Mouse (Mus musculus) lung, postnatal 4 days (tissue): ENCODE data around the gene Grcc10.

ENCODE experiments used
- DNase-seq, 2 experiments: peaks; one replicate each; pipeline ENCODE4 v3.0.0; 2021

The Grcc10 gene

DNA sequence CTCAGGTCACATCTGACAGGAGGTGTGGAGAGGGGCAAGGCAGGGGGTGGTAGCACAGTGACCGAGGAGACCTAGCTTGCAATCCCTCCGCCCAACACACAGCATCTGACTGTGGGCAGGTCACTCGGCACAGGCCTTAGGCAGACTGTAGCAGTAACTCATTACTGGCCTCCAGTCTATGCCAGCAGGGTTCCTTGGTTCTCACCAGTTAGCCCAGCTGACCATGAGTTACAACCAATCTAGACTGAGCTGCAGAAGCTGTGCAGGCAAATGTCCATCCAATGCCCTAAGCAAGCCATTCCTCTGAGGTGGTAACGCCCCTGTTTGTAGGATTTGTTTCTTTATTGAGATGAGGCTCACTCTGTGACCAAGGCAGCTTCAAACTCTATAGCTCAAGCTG, 41.8 kb downstream of the Grcc10 start:
- no peak for DNase-seq

GRCm38 (mm10) chr6:124698751-124699150, 42.4 kb downstream of the Grcc10 start:
- DNase-seq, result no peak

- no peak for DNase-seq
Observed at GRCm38 (mm10) chr6:124696441-124697150, 44.6 kb downstream of the Grcc10 start.

- DNase-seq, result peak; percentile 82 to 90
Observed at GRCm38 (mm10) chr6:124694166-124694955, 46.8 kb downstream of the Grcc10 start.

DNA sequence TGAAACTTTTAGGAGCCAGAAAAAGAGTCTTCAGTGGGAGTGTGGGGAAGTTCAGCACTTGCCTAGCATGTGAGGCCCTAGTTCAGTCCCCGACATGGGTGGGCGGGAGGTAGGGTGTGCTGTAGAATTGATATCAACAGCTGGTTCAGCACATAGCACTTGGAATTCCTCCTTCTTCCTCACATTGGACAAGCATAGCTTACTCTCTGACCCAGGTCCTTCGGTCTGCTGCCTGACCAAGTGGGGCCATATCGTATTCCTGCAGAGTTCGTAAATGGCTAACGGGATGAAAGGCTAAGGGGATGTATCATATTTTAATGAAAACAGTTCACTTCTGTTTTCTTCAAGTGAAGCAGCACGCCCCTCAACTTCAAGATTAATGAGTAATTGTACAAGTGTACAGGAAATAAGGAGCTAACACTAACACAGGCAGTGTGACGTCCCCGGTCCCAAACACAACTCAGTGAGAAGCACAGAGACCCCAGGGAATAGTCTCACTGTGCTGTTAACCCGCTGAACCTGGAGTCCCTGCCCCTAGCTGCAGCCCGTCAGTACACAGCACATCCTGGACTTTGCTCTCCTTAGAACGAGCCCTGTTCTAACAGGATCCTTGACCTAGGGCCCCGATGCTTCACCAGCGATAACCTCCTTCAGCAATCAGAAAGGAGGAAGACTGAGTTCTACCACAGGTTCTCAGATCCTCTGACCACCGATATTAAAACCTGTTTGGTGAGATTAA, 47.8 kb downstream of the Grcc10 start:
- no peak for DNase-seq

GRCm38 (mm10) chr6:124690517-124690916, 50.7 kb downstream of the Grcc10 start:
- DNase-seq, result no peak
